Mouse (Mus musculus): ENCODE measurements around the gene Gfra1. TPM values are rescaled to one million over a fixed set of nuclear protein-coding genes. Genes with fewer than 3 reads are reported as not detected.

The Gfra1 gene
- not detected in 2 replicates for total RNA-seq (2014; fragmentation: Nextera tagmentation)
- not detected in 2 replicates for total RNA-seq (2017)

- peak; percentile 54 for ATAC-seq (replicated peaks; ENCODE audit: poor library complexity, severe bottlenecking)
Measured at GRCm38 (mm10) chr19:58455496-58456061, at the start of gene Gfra1. TSS of gene Gfra1 (minus strand) at chr19:58455909.

- no peak for ATAC-seq (replicated peaks; ENCODE audit: poor library complexity, severe bottlenecking)
Measured at GRCm38 (mm10) chr19:58500049-58500448, 44.3 kb upstream of the Gfra1 start.

- no peak for ATAC-seq (replicated peaks; ENCODE audit: poor library complexity, severe bottlenecking)
Measured at GRCm38 (mm10) chr19:58499420-58499966, 43.8 kb upstream of the Gfra1 start.

- ATAC-seq (replicated peaks; ENCODE audit: poor library complexity, severe bottlenecking), result no peak
Measured at GRCm38 (mm10) chr19:58497106-58497505, 41.4 kb upstream of the Gfra1 start.

GRCm38 (mm10) chr19:58486686-58487085, 31.0 kb upstream of the Gfra1 start:
- no peak for ATAC-seq (replicated peaks; ENCODE audit: poor library complexity, severe bottlenecking)

GRCm38 (mm10) chr19:58482373-58482977, 26.8 kb upstream of the Gfra1 start:
- ATAC-seq (replicated peaks; ENCODE audit: poor library complexity, severe bottlenecking), result no peak

- ATAC-seq (replicated peaks; ENCODE audit: poor library complexity, severe bottlenecking), result no peak
Measured at GRCm38 (mm10) chr19:58474251-58474650, 18.5 kb upstream of the Gfra1 start.

GRCm38 (mm10) chr19:58469421-58469820, 13.7 kb upstream of the Gfra1 start:
- peak; percentile 61 for ATAC-seq (replicated peaks; ENCODE audit: poor library complexity, severe bottlenecking)

GRCm38 (mm10) chr19:58468331-58468730, 12.6 kb upstream of the Gfra1 start:
- ATAC-seq (replicated peaks; ENCODE audit: poor library complexity, severe bottlenecking), result no peak; the same call in 1 of the 2 replicates

- ATAC-seq (replicated peaks; ENCODE audit: poor library complexity, severe bottlenecking), result no peak
Measured at GRCm38 (mm10) chr19:58463755-58464154, 8.0 kb upstream of the Gfra1 start.

GRCm38 (mm10) chr19:58460361-58461022, 4.8 kb upstream of the Gfra1 start:
- ATAC-seq (replicated peaks; ENCODE audit: poor library complexity, severe bottlenecking), result no peak

- ATAC-seq (replicated peaks; ENCODE audit: poor library complexity, severe bottlenecking), result no peak
Measured at GRCm38 (mm10) chr19:58456491-58457061, 867 bp upstream of the Gfra1 start.

GRCm38 (mm10) chr19:58455061-58455495, 631 bp downstream of the Gfra1 start:
- ATAC-seq (replicated peaks; ENCODE audit: poor library complexity, severe bottlenecking), result no peak

- peak; percentile 55 for ATAC-seq (replicated peaks; ENCODE audit: poor library complexity, severe bottlenecking)
Measured at GRCm38 (mm10) chr19:58454261-58455060, 1.2 kb downstream of the Gfra1 start.

GRCm38 (mm10) chr19:58453581-58453980, 2.1 kb downstream of the Gfra1 start:
- ATAC-seq (replicated peaks; ENCODE audit: poor library complexity, severe bottlenecking), result peak; percentile 61

GRCm38 (mm10) chr19:58452941-58453551, 2.7 kb downstream of the Gfra1 start:
- ATAC-seq (replicated peaks; ENCODE audit: poor library complexity, severe bottlenecking), result peak; percentile 19

- no peak for ATAC-seq (replicated peaks; ENCODE audit: poor library complexity, severe bottlenecking)
Measured at GRCm38 (mm10) chr19:58452178-58452819, 3.4 kb downstream of the Gfra1 start.

- no peak for ATAC-seq (replicated peaks; ENCODE audit: poor library complexity, severe bottlenecking)
Measured at GRCm38 (mm10) chr19:58451323-58451722, 4.4 kb downstream of the Gfra1 start.

- no peak for ATAC-seq (replicated peaks; ENCODE audit: poor library complexity, severe bottlenecking)
Measured at GRCm38 (mm10) chr19:58450716-58451115, 5.0 kb downstream of the Gfra1 start.

Data from granulocyte monocyte progenitor cell, adult 5-6 weeks (primary cell).